In genomic region chr7:90067961-90068665, GRCm38 (mm10) we compare ENCODE assay signal across 9 mouse cellular contexts.
DNase-seq lines count a peak whose midpoint lies in the region; ATAC-seq and TF ChIP-seq lines count a peak whose summit lies in the region.
"Had no signal": no experiment of that assay in that cellular context is flagged by ENCODE, and none has a peak within 500 bp of the region (broad histone marks: within the 10 kb centered on the region; RNA-seq: fewer than 3 reads in every experiment).

No protein-coding gene starts in this region.

- WGBS in liver, postnatal 0 days (ENCODE audit: insufficient replicate concordance), result 33% methylated on average over 3 of the region's 3 CpGs

- peak; percentile 38 for TF ChIP-seq CTCF in liver, postnatal 0 days (IDR thresholded peaks at IDR 0.05; ENCODE audit: low read depth)

- no peak overlapping the region for H3K4me2 ChIP-seq in liver, postnatal 0 days (ENCODE audit: low read depth, low read length)

- peak; percentile 58 for ATAC-seq in liver, postnatal 0 days

- peak overlapping the region; percentile 45 for H3K27ac ChIP-seq in liver, postnatal 0 days (ENCODE audit: low read depth)

- 0 out of 2 replicates have a peak overlapping the region, but pooled peaks have one; percentile 39 for H3K9ac ChIP-seq in liver, postnatal 0 days (replicated peaks)

- TF ChIP-seq EP300 in liver, postnatal 0 days (IDR thresholded peaks at IDR 0.05; ENCODE audit: low read depth), result peak; percentile 75

- DNase-seq in adrenal gland, postnatal 10 days, result peak; percentile 30
- no peak for DNase-seq in adrenal gland, adult 18-20 months (ENCODE audit: low spot score in 2 of 2)
- peak; percentile 36 to 37 for DNase-seq in right cerebral cortex, postnatal 10 days (ENCODE audit: low spot score in 2 of 2)
- no peak for DNase-seq in right cerebral cortex, postnatal 14 days
- peak; percentile 46 for DNase-seq in liver, postnatal 0 days
- DNase-seq in thymus, postnatal 4 days, result peak; percentile 42
- DNase-seq in adrenal gland, adult (ENCODE audit: inconsistent age in 2 of 2, low spot score in 1 of 2), result no peak
- DNase-seq in gastrocnemius, postnatal 36 days, result no peak
- DNase-seq: adrenal gland, postnatal 36 days had no signal

- H3K9me3 ChIP-seq in liver, postnatal 0 days (ENCODE audit: low read length), result no peaks in the 10 kb centered on the region

- intact Hi-C loops in gastrocnemius, postnatal 36 days (cut with DNase I), result no loop called here

- H3K4me1 ChIP-seq in liver, postnatal 0 days (ENCODE audit: insufficient read depth), result peaks cover 44% of the 10 kb centered on the region

- no peaks in the 10 kb centered on the region for H3K36me3 ChIP-seq in liver, postnatal 0 days (replicated peaks; ENCODE audit: insufficient read depth, low read length)

- H3K27me3 ChIP-seq in liver, postnatal 0 days (ENCODE audit: insufficient read depth, low read length), result no peaks in the 10 kb centered on the region

- no peak overlapping the region for H3K4me3 ChIP-seq in liver, postnatal 0 days (ENCODE audit: low read depth, low read length)

Comparison
In these comparisons a context has a peak if more than half of its experiments do, and no peak if none do; other contexts are left out.
1. DNase-seq: peak in adrenal gland, postnatal 10 days (single experiment), right cerebral cortex, postnatal 10 days (2 of 2), liver, postnatal 0 days (single experiment) and thymus, postnatal 4 days (single experiment); none in adrenal gland, adult 18-20 months (0 of 2), right cerebral cortex, postnatal 14 days (single experiment), adrenal gland, adult (0 of 2) and gastrocnemius, postnatal 36 days (0 of 2).